Mouse (Mus musculus): ENCODE data around the gene Trim17. TPM values are rescaled to one million over a fixed set of nuclear protein-coding genes. Genes with fewer than 3 reads are reported as not detected.

The Trim17 gene
- polyA plus RNA-seq, 1 experiment from 2014 or later: 0.32 TPM

DNA sequence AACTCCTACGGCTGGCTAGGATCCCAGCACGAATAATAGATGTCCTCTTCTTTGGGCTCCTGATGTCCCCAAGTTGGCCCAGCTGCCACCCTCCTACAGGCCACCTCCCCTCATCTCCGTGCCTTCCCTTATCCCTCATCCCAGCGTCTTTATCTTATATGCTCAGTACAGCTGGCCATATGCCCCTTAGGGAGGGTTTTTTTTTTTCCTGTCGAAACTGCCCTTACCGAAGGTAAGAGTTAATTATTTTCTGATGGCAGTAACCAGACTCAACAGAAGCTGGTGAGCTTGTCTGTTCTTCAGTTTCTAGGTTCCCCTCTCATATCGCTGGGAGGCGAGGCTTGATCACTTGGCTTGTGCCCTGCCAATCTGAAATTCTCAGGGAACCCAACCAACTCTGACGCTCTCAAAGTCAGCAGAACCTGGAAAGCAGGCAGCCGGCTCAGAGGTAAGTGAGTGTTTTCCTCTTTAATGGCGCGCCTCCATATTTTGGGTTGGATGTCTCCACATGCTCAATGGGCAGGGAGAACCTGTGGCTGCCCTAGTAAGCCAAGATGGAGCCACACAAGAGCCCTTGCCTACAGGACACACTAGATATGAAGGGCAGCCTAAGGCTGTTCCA is 36.6 kb upstream of the Trim17 start, which contains the start of gene Btnl10:
TSS of gene Btnl10 (plus strand) at position 164 of the 622 bp plus-strand sequence.
- ATAC-seq (replicated peaks; ENCODE audit: low FRiP score, low read depth): no peak
- H3K4me1 ChIP-seq (replicated peaks; ENCODE audit: insufficient read depth, low read length): peaks cover 6% of the 10 kb centered on the region; the same call in 1 of the 2 replicates
- no peaks in the 10 kb centered on the region for H3K9me3 ChIP-seq (replicated peaks; ENCODE audit: low read length)
- no peak within 1 kb of the TSS for H3K27ac ChIP-seq
- H3K4me3 ChIP-seq (replicated peaks; ENCODE audit: low read depth, low read length): no peak within 1 kb of the TSS
- no peak for TF ChIP-seq CTCF (IDR thresholded peaks at IDR 0.05; ENCODE audit: low read depth)
- no peak for DNase-seq (ENCODE audit: low spot score)
- no peak within 1 kb of the TSS for H3K9ac ChIP-seq (ENCODE audit: low read depth, low read length)
- WGBS: 75% methylated on average over 12 of the region's 12 CpGs
- H3K36me3 ChIP-seq (ENCODE audit: insufficient read depth, low read length): no peaks in the 10 kb centered on the region
- no peak within 1 kb of the TSS for H3K4me2 ChIP-seq (ENCODE audit: low read length)
- H3K27me3 ChIP-seq (ENCODE audit: insufficient read depth, low read length): no peaks in the 10 kb centered on the region

DNA sequence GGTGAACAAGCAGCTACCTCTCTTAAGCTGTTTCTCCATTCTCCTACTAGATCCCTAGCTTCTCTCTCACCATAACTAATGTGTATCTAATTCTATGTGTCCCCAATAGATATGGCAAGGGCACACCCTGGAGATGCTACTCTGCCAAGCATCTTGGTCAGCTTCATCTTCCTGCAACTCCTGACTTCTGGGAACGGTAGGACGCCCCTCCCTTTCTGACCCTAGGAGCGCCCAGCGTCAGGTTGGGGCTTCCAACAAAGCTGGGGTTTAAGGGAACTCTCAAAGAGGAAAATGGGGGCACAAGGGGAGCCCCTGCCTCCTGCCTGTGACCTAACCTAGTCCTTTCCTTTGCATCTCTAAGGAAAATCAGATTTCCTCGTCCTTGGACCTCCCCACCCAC is 35.7 kb upstream of the Trim17 start:
- H3K4me1 ChIP-seq (replicated peaks; ENCODE audit: insufficient read depth, low read length): peaks cover 6% of the 10 kb centered on the region; the same call in 1 of the 2 replicates
- ATAC-seq (replicated peaks; ENCODE audit: low FRiP score, low read depth) (no peak), DNase-seq (ENCODE audit: low spot score) (no peak)
- no peaks in the 10 kb centered on the region for H3K9me3 ChIP-seq (replicated peaks; ENCODE audit: low read length)
- TF ChIP-seq CTCF (IDR thresholded peaks at IDR 0.05; ENCODE audit: low read depth): no peak
- H3K27ac ChIP-seq: no peak overlapping the region
- H3K4me3 ChIP-seq (replicated peaks; ENCODE audit: low read depth, low read length): no peak overlapping the region
- H3K36me3 ChIP-seq (ENCODE audit: insufficient read depth, low read length): no peaks in the 10 kb centered on the region
- H3K27me3 ChIP-seq (ENCODE audit: insufficient read depth, low read length): no peaks in the 10 kb centered on the region
- H3K9ac ChIP-seq (ENCODE audit: low read depth, low read length): no peak overlapping the region
- WGBS: 80% methylated on average over 5 of the region's 5 CpGs
- H3K4me2 ChIP-seq (ENCODE audit: low read length): no peak overlapping the region

DNA sequence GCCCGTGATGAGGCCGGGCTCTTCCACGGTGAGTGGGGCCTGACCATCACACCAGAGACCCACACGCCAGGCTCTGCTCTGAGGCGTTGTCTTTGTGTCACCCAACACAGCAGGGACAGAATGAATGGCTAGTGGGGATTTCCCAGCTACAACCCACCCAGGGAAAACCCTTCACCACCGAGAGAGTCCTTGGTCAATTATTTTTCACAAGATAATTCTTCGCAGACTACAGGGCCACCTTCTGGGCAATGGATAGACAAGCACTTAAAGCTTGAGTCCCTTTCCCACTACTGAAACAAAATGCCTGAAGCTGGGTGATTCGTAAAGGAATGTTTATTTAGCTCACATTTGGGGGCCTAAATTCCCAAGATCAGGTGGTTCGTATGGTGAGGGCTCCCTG is 32.1 kb upstream of the Trim17 start:
- DNase-seq (ENCODE audit: low spot score): no peak
- Histone ChIP-seq H3K9me3 (replicated peaks; ENCODE audit: low read length) (no peaks in the 10 kb centered on the region), H3K27me3 (ENCODE audit: insufficient read depth, low read length) (no peaks in the 10 kb centered on the region), H3K4me1 (replicated peaks; ENCODE audit: insufficient read depth, low read length) (no peaks in the 10 kb centered on the region), H3K4me3 (replicated peaks; ENCODE audit: low read depth, low read length) (no peak overlapping the region), H3K4me2 (ENCODE audit: low read length) (no peak overlapping the region), H3K27ac (no peak overlapping the region), H3K9ac (ENCODE audit: low read depth, low read length) (no peak overlapping the region), H3K36me3 (ENCODE audit: insufficient read depth, low read length) (no peaks in the 10 kb centered on the region)
- ATAC-seq (replicated peaks; ENCODE audit: low FRiP score, low read depth): no peak
- no peak for TF ChIP-seq CTCF (IDR thresholded peaks at IDR 0.05; ENCODE audit: low read depth)
- 76% methylated on average over 9 of the region's 9 CpGs for WGBS

DNA sequence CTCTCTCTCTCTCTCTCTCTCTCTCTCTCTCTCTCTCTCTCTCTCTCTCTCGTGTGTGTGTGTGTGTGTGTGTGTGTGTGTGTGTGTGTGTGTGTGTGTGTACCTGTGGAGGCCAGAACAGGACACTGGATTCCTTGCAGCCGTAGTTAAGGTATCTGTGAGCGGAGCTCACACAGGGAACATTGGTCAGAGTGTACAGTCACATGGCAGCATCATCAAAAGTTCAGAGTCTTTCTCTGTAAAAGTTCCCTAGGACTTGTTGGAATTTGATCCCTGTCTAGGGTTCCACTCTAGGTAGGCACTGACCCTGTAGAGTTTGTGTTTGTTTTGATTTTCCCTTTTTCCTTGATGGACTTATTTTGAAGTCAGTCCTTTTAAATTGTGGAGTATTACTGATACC is 27.8 kb upstream of the Trim17 start:
- Histone ChIP-seq H3K9ac (ENCODE audit: low read depth, low read length) (no peak overlapping the region), H3K27me3 (ENCODE audit: insufficient read depth, low read length) (no peaks in the 10 kb centered on the region), H3K36me3 (ENCODE audit: insufficient read depth, low read length) (0 out of 2 replicates have a peak, but pooled peaks cover 4% of the 10 kb centered on the region), H3K27ac (no peak overlapping the region), H3K4me2 (ENCODE audit: low read length) (no peak overlapping the region), H3K4me1 (replicated peaks; ENCODE audit: insufficient read depth, low read length) (0 out of 2 replicates have a peak, but pooled peaks cover 6% of the 10 kb centered on the region), H3K4me3 (replicated peaks; ENCODE audit: low read depth, low read length) (no peak overlapping the region), H3K9me3 (replicated peaks; ENCODE audit: low read length) (no peaks in the 10 kb centered on the region)
- TF ChIP-seq CTCF (IDR thresholded peaks at IDR 0.05; ENCODE audit: low read depth): no peak
- ATAC-seq (replicated peaks; ENCODE audit: low FRiP score, low read depth): no peak; the same call in 1 of the 2 replicates
- no peak for DNase-seq (ENCODE audit: low spot score)
- whole genome bisulfite sequencing: 52% methylated on average over 2 of the region's 3 CpGs

DNA sequence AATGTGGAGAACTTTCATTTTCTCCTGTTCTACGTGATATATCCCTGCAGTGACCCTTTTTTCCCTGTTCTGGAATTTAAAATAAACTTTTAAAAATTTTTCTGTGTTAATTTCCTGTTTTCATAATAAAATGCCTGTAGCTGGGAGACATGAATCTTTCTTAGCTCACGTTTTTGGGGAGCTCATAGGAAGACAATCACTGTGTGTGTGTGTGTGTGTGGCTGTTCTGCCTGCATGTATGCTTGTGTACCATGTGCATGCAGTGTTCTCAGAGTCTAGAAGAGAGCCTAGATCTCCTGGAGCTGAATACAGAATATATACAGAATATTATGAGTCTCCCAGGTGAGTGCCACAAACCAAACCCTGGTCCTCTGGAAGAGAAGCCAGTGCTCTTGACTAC is 27.4 kb upstream of the Trim17 start:
- DNase-seq (ENCODE audit: low spot score): no peak
- ATAC-seq (replicated peaks; ENCODE audit: low FRiP score, low read depth): no peak
- H3K27me3 ChIP-seq (ENCODE audit: insufficient read depth, low read length): no peaks in the 10 kb centered on the region
- no peak for TF ChIP-seq CTCF (IDR thresholded peaks at IDR 0.05; ENCODE audit: low read depth)
- no peaks in the 10 kb centered on the region for H3K9me3 ChIP-seq (replicated peaks; ENCODE audit: low read length)
- H3K9ac ChIP-seq (ENCODE audit: low read depth, low read length): no peak overlapping the region
- no peak overlapping the region for H3K4me3 ChIP-seq (replicated peaks; ENCODE audit: low read depth, low read length)
- H3K27ac ChIP-seq: no peak overlapping the region
- H3K36me3 ChIP-seq (ENCODE audit: insufficient read depth, low read length): peaks cover 7% of the 10 kb centered on the region; the same call in 1 of the 2 replicates
- no peak overlapping the region for H3K4me2 ChIP-seq (ENCODE audit: low read length)
- 0 out of 2 replicates have a peak, but pooled peaks cover 6% of the 10 kb centered on the region for H3K4me1 ChIP-seq (replicated peaks; ENCODE audit: insufficient read depth, low read length)
- 55% methylated on average over 2 of the region's 2 CpGs for WGBS

DNA sequence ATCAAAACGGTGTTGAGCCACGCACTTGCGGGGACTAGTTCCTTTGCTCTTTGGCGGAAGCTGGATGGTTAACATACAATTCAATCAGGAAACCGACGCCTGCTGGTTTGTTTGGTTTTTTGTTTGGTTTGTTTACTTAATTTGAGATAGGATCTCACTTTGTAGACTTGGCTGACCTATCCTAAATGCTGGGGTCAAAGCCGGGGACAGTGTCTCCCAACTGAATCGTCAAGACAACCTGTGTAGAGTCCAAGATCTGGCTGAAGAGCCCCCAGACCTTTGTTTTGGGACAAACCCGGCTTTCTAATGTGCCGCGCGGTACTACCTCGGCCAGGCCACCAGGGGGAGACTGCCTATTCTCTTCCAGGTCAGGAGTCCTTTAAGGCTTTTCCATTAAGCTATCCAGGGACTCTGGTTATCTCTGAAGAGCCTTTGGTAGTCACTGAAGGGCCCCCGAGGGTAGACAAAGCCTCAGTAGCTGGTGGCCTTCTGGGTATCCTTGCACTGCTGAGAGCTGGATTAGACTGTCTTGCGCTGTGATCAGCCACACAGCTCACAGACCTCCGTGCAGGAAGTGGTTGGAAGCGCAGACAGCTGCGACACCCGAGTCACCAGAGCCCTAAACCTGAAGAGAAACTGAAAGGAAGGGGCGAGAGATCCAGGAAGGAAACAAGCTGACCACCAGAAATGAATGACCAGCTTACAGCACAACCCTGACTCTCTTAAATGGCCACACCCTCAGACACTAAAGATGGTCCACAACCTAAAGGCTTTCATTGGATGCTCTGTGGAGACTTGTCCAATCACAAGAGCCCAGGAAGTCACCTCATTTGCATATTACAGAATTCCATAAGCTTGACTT is 26.5 kb upstream of the Trim17 start:
- peak overlapping the region; percentile 78 for H3K27ac ChIP-seq
- peak; percentile 89 for TF ChIP-seq CTCF (IDR thresholded peaks at IDR 0.05; ENCODE audit: low read depth)
- WGBS: 29% methylated on average over 20 of the region's 20 CpGs
- peak overlapping the region; percentile 13; the same call in 1 of the 2 replicates for H3K4me3 ChIP-seq (replicated peaks; ENCODE audit: low read depth, low read length)
- H3K27me3 ChIP-seq (ENCODE audit: insufficient read depth, low read length): no peaks in the 10 kb centered on the region
- H3K4me1 ChIP-seq (replicated peaks; ENCODE audit: insufficient read depth, low read length): 0 out of 2 replicates have a peak, but pooled peaks cover 6% of the 10 kb centered on the region
- peak overlapping the region; percentile 29; the same call in 1 of the 2 replicates for H3K9ac ChIP-seq (ENCODE audit: low read depth, low read length)
- peak; percentile 88 for DNase-seq (ENCODE audit: low spot score)
- peak; percentile 71 for ATAC-seq (replicated peaks; ENCODE audit: low FRiP score, low read depth)
- no peaks in the 10 kb centered on the region for H3K9me3 ChIP-seq (replicated peaks; ENCODE audit: low read length)
- peaks cover 13% of the 10 kb centered on the region for H3K36me3 ChIP-seq (ENCODE audit: insufficient read depth, low read length)
- peak overlapping the region; percentile 49 for H3K4me2 ChIP-seq (ENCODE audit: low read length)

Data from kidney, postnatal 0 days (tissue).